Mouse (Mus musculus) CH12.LX (cell line): ENCODE results near the gene Ociad1.

ENCODE experiments used
- CTCF ChIP-seq, 2 experiments: IDR thresholded peaks in 1 of 2; conservative IDR thresholded peaks in 1 of 2; 2 replicates each; pipeline ENCODE4 v1.5.1; 2011 to 2012; ENCODE audit warnings: low read depth in 2 of 2, low read length in 2 of 2, improper control_type of control experiment in 1 of 2, inconsistent platforms in 1 of 2, mild to moderate bottlenecking in 1 of 2, moderate library complexity in 1 of 2
- E2F4 ChIP-seq: IDR thresholded peaks from 2 replicates; pipeline ENCODE4 v1.6.1; 2011; ENCODE audit warnings: low read depth, low read length, improper control_type of control experiment; ENCODE audit not compliant: insufficient replicate concordance
- ELF1 ChIP-seq: IDR thresholded peaks from 2 replicates; pipeline ENCODE4 v1.6.1; 2014; ENCODE audit warnings: low read depth, mild to moderate bottlenecking, inconsistent platforms, low read length, improper control_type of control experiment
- EP300 ChIP-seq: IDR thresholded peaks from 2 replicates; pipeline ENCODE4 v1.6.1; 2011; ENCODE audit warnings: low read length, improper control_type of control experiment
- JUND ChIP-seq: conservative IDR thresholded peaks from 2 replicates; pipeline ENCODE4 v1.6.1; 2011; ENCODE audit warnings: low read depth, low read length, improper control_type of control experiment
- MYC ChIP-seq: IDR thresholded peaks from 2 replicates; pipeline ENCODE4 v1.6.1; 2011; ENCODE audit warnings: low read depth, mild to moderate bottlenecking, improper control_type of control experiment, low read length
- NELFE ChIP-seq: IDR thresholded peaks from 2 replicates; pipeline ENCODE4 v1.6.1; 2011; ENCODE audit warnings: low read depth, low read length, improper control_type of control experiment
- POLR2A ChIP-seq: IDR thresholded peaks from 2 replicates; pipeline ENCODE4 v1.6.1; 2011; ENCODE audit warnings: low read depth, mild to moderate bottlenecking, improper control_type of control experiment, low read length
- TBP ChIP-seq: conservative IDR thresholded peaks from 2 replicates; pipeline ENCODE4 v1.6.1; 2011; ENCODE audit warnings: low read depth, low read length, improper control_type of control experiment
- USF2 ChIP-seq: conservative IDR thresholded peaks from 2 replicates; pipeline ENCODE4 v1.6.1; 2011; ENCODE audit warnings: low read depth, low read length, improper control_type of control experiment
- ZNF384 ChIP-seq: IDR thresholded peaks from 2 replicates; pipeline ENCODE4 v1.6.1; 2012; ENCODE audit warnings: low read depth, low read length, improper control_type of control experiment, inconsistent platforms

- TF ChIP-seq POLR2A (no peak), CTCF (conservative IDR thresholded peaks at IDR 0.05 in 1 of 2, IDR thresholded peaks at IDR 0.05 in 1 of 2; ENCODE audit: low read depth in 2 of 2, low read length in 2 of 2) (no peak), E2F4 (no peak), EP300 (no peak), TBP (no peak), JUND (no peak), ZNF384 (no peak), MYC (no peak), ELF1 (no peak), NELFE (no peak), USF2 (no peak)
These were observed 70.2 kb downstream of the Ociad1 start for GRCm38 (mm10) chr5:73362791-73363190.
